Mouse (Mus musculus) adrenal gland, adult 2 months (tissue): ENCODE results near the gene Phkg1. TPM values are rescaled to one million over a fixed set of nuclear protein-coding genes. Genes with fewer than 3 reads are reported as not detected.

Experiments
- DNase-seq: peaks from one replicate; pipeline ENCODE4 v3.0.0; 2021
- polyA plus RNA-seq: library from polyadenylated mRNA; depleted of rRNA; stranded (reverse); fragments of >200 nt; gene quantifications from 2 replicates; pipeline ENCODE4 v1.2.3, GENCODE M21; 2012; rRNA removed
- total RNA-seq, 2 experiments: library from RNA; stranded (reverse); gene quantifications; 2 replicates each; pipeline ENCODE4 v1.2.3; 2021

Gene Phkg1
- total and polyA plus RNA-seq, 3 experiments, result 1.2 to 3.9 (median 1.4) TPM

- no peak for DNase-seq
These were observed 53.5 kb downstream of the Phkg1 start for GRCm38 (mm10) chr5:129844848-129845247.

Other genes starting within 250 kb of the Phkg1 start
- 1 to 10 TPM; 2.5 to 4.1 TPM for gene Zfp11, start 228.4 kb downstream of the Phkg1 start, total RNA-seq
- gene Zfp11, start 228.4 kb downstream of the Phkg1 start, polyA plus RNA-seq, result 0.89 and 0.94 TPM in 2 replicates
- gene Sept14, start 190.0 kb downstream of the Phkg1 start, total RNA-seq, result under 1 TPM in 1 of 2 experiments, not detected in 1; 0.46 TPM
- gene Sept14, start 190.0 kb downstream of the Phkg1 start, polyA plus RNA-seq, result not detected in 2 replicates
- gene Mrps17, start 183.1 kb downstream of the Phkg1 start, total RNA-seq, result 10 to 100 TPM; 88.0 to 94.4 TPM
- 52.1 and 61.4 TPM in 2 replicates for gene Mrps17, start 183.1 kb downstream of the Phkg1 start, polyA plus RNA-seq
- gene Nipsnap2, start 173.5 kb downstream of the Phkg1 start, total RNA-seq, result 100 to 1,000 TPM; 121 to 123 TPM
- 35.0 and 44.8 TPM in 2 replicates for gene Nipsnap2, start 173.5 kb downstream of the Phkg1 start, polyA plus RNA-seq
- 10 to 100 TPM; 20.8 to 23.4 TPM for gene Psph, start 111.1 kb downstream of the Phkg1 start, total RNA-seq
- gene Psph, start 111.1 kb downstream of the Phkg1 start, polyA plus RNA-seq, result 48.7 and 49.3 TPM in 2 replicates
- gene Sumf2, start 51.6 kb downstream of the Phkg1 start, total RNA-seq, result 10 to 100 TPM; 35.4 to 43.2 TPM
- 18.8 and 19.9 TPM in 2 replicates for gene Sumf2, start 51.6 kb downstream of the Phkg1 start, polyA plus RNA-seq
- 1,000 to 10,000 TPM in 1 of 2 experiments, 100 to 1,000 TPM in 1; 641 to 1,175 TPM for gene Chchd2, start 11.1 kb downstream of the Phkg1 start, total RNA-seq
- gene Chchd2, start 11.1 kb downstream of the Phkg1 start, polyA plus RNA-seq, result 3,805 and 4,399 TPM in 2 replicates
- gene Zbed5, start 2.8 kb downstream of the Phkg1 start, total RNA-seq, result 1 to 10 TPM; 2.1 to 2.3 TPM
- 1.1 and 2.2 TPM in 2 replicates for gene Zbed5, start 2.8 kb downstream of the Phkg1 start, polyA plus RNA-seq
- 1 to 10 TPM; 2.8 to 4.4 TPM for gene Nupr1l, start 10.0 kb upstream of the Phkg1 start, total RNA-seq
- gene Nupr1l, start 10.0 kb upstream of the Phkg1 start, polyA plus RNA-seq, result 17.3 and 23.6 TPM in 2 replicates
- 10 to 100 TPM; 23.0 to 33.8 TPM for gene Vkorc1l1, start 43.4 kb upstream of the Phkg1 start, total RNA-seq
- gene Vkorc1l1, start 43.4 kb upstream of the Phkg1 start, polyA plus RNA-seq, result 9.8 and 10.4 TPM in 2 replicates
- gene Gusb, start 104.5 kb upstream of the Phkg1 start, total RNA-seq, result 10 to 100 TPM; 42.6 to 57.1 TPM
- 35.4 and 41.9 TPM in 2 replicates for gene Gusb, start 104.5 kb upstream of the Phkg1 start, polyA plus RNA-seq
- gene Asl, start 130.7 kb upstream of the Phkg1 start, total RNA-seq, result 100 to 1,000 TPM in 1 of 2 experiments, 10 to 100 TPM in 1; 92.5 to 106 TPM
- gene Asl, start 130.7 kb upstream of the Phkg1 start, polyA plus RNA-seq, result 74.2 and 115 TPM in 2 replicates
- 10 to 100 TPM; 33.6 to 43.0 TPM for gene Crcp, start 130.7 kb upstream of the Phkg1 start, total RNA-seq
- gene Crcp, start 130.7 kb upstream of the Phkg1 start, polyA plus RNA-seq, result 6.6 and 10.2 TPM in 2 replicates
- gene Tpst1, start 174.8 kb upstream of the Phkg1 start, total RNA-seq, result 10 to 100 TPM; 27.5 to 66.2 TPM
- 39.5 and 42.4 TPM in 2 replicates for gene Tpst1, start 174.8 kb upstream of the Phkg1 start, polyA plus RNA-seq
- gene Kctd7, start 246.3 kb upstream of the Phkg1 start, total RNA-seq, result 10 to 100 TPM; 10.3 to 14.5 TPM
- 33.2 and 36.3 TPM in 2 replicates for gene Kctd7, start 246.3 kb upstream of the Phkg1 start, polyA plus RNA-seq